Mouse (Mus musculus) layer of hippocampus, postnatal 14 days (tissue): ENCODE results near the gene Fbxo6. TPM values are rescaled to one million over a fixed set of nuclear protein-coding genes. Genes with fewer than 3 reads are reported as not detected.
A peak's percentile ranks its signal among the peaks of the same experiment; 100 is the strongest.

ENCODE experiments used
- DNase-seq, 2 experiments: peaks; one replicate each; pipeline ENCODE4 v3.0.0; 2021 to 2022; ENCODE audit warnings: low spot score in 2 of 2, mixed read lengths in 1 of 2
- total RNA-seq, 2 experiments: library from RNA; stranded (reverse); gene quantifications; 2 replicates each; pipeline ENCODE4 v1.2.3; 2021

Gene Fbxo6
- total RNA-seq, 2 experiments from 2014 or later, result 24.6 to 27.4 TPM

- DNase-seq, result peak; percentile 79 to 82
Measured at GRCm38 (mm10) chr4:148164002-148164439, 12.1 kb upstream of the Fbxo6 start.

- peak in 1 of 2 experiments; percentile 40 for DNase-seq
Measured at GRCm38 (mm10) chr4:148160436-148161390, 8.8 kb upstream of the Fbxo6 start, which contains the start of the genes Fbxo44 and Fbxo2. Gene Fbxo44, minus strand, starts transcription at chr4:148160482. Gene Fbxo2, plus strand, starts transcription at chr4:148160621.

- peak; percentile 96 to 99 for DNase-seq
Measured at GRCm38 (mm10) chr4:148159544-148160435, 7.8 kb upstream of the Fbxo6 start.

- DNase-seq, result peak; percentile 49 to 65
Measured at GRCm38 (mm10) chr4:148158436-148159348, 6.8 kb upstream of the Fbxo6 start.

- DNase-seq, result no peak
Measured at GRCm38 (mm10) chr4:148154982-148155381, 3.0 kb upstream of the Fbxo6 start.

GRCm38 (mm10) chr4:148154006-148154405 lies 2.1 kb upstream of the Fbxo6 start:
- DNase-seq, result no peak

GRCm38 (mm10) chr4:148152547-148152946 lies 607 bp upstream of the Fbxo6 start:
- DNase-seq, result no peak

- no peak for DNase-seq
Measured at GRCm38 (mm10) chr4:148150953-148151266, 1.0 kb downstream of the Fbxo6 start.

GRCm38 (mm10) chr4:148150242-148150641 lies 1.7 kb downstream of the Fbxo6 start:
- DNase-seq, result no peak

- DNase-seq, result no peak
Measured at GRCm38 (mm10) chr4:148149540-148149939, 2.4 kb downstream of the Fbxo6 start.

GRCm38 (mm10) chr4:148147714-148148113 lies 4.2 kb downstream of the Fbxo6 start:
- DNase-seq, result no peak

GRCm38 (mm10) chr4:148143721-148144120 lies 8.2 kb downstream of the Fbxo6 start:
- no peak for DNase-seq

GRCm38 (mm10) chr4:148140098-148141011 lies 11.6 kb downstream of the Fbxo6 start:
- peak; percentile 93 to 97 for DNase-seq

- no peak for DNase-seq
Measured at GRCm38 (mm10) chr4:148139767-148140097, 12.2 kb downstream of the Fbxo6 start.

GRCm38 (mm10) chr4:148137503-148137902 lies 14.4 kb downstream of the Fbxo6 start:
- DNase-seq, result no peak

GRCm38 (mm10) chr4:148134988-148135387 lies 17.0 kb downstream of the Fbxo6 start:
- DNase-seq, result no peak

GRCm38 (mm10) chr4:148131497-148132081 lies 20.4 kb downstream of the Fbxo6 start:
- DNase-seq, result no peak

- DNase-seq, result no peak
Measured at GRCm38 (mm10) chr4:148130561-148131413, 21.2 kb downstream of the Fbxo6 start, which contains the start of gene Draxin. Gene Draxin, minus strand, starts transcription at chr4:148130698.
